Mouse (Mus musculus): ENCODE results near the gene Pcca.

DNA sequence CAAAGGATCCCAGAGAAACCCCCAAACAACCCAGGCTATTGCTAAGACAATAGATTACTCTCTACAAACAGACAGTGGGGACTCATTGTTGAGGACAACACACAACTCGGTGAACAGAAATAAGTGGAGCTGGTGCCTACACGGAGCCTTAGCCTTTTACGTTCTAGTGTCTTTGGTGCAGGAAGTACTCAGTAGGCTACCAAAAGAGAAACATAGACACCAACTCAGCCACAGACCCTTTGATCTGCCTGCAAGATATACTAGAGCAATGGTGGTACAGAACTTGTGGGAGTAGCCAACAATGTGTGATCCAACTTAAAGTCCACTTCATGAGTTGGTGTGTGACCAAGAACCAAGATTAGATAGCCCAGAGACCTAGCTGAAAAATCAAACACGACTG is 374.0 kb downstream of the Pcca start:
- TF ChIP-seq POLR2A (IDR thresholded peaks at IDR 0.05; ENCODE audit: borderline replicate concordance, control insufficient read depth, low read depth, low read length) (no peak), CTCF (IDR thresholded peaks at IDR 0.05; ENCODE audit: control insufficient read depth, insufficient read depth, low read length) (no peak)

All from bone marrow, adult 2 months (tissue).